Mouse (Mus musculus) frontal cortex, postnatal 10 days (tissue): Measurements from ENCODE around the gene Adss.

Experiments used
- DNase-seq, 2 experiments: peaks; one replicate each; pipeline ENCODE4 v3.0.0; 2022; ENCODE audit warnings: low spot score in 2 of 2, mixed read lengths in 1 of 2

Gene Adss

DNA sequence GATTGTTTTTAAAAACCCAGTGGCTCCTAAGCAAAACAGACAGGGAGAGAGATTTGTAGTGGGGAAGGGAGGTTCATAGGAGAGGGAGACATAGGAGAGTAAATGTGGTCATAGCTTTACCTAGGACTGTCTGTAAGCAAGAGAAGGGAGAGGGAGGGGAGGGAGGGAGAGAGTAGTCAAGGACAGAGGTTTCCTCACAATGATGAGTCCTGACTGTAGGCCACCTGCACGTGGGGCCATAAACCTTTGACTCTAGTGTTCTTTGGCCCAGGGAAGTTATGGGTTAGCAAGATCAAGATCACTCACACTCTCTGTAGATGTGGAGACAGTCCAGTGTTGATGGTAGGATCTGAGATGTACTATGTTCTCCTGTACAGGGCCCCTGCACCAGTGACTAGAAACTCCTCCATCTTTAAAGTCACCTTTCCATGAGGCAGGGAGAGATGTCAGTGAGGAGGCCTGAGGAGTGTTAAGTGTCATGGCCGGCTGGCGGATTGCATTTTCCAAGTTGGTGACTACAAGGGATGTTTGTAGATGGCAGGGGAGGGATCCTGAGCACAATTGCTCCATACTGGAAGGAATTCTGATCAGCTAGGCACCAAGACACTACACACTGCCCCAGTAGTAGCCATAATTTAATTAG is 68.3 kb downstream of the Adss start:
- no peak for DNase-seq

DNA sequence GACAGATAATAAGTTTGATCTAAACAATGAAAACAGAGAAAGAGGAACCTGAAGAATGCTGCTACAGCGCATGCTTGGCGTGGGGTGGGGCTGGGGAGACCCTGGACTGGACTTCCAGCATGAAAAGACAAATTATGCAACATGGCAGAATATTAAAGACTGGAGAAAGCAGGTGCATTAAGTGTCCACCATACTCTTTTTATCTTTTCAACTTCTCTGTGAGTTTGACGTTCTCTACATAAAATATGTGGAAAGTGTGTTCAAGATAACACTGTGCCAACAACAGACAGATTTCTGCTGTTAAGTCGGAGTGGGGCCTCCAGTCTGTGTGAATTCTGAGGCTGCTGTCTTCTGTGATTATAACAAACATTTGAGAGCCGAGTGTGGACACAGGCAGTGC is 69.4 kb downstream of the Adss start:
- DNase-seq: no peak

DNA sequence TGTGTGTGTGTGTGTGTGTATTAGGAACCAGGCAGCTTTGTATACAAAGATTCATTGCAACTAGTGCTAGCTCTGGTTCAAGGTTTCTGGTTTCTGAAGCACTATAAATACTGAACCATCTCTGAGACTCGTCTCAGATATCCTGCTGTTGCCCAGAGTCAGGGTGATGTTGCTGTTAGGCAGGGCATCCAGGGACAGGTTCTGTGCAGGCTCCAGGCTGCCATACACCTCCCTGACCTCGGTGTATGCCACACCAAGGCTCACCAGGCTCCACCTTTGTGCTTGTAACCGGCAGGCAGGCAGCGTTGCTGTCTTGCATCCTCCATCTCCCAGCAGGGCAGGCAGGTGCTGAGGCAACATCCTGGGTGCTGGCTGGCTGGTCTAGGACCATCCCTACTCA is 72.5 kb downstream of the Adss start:
- no peak for DNase-seq

DNA sequence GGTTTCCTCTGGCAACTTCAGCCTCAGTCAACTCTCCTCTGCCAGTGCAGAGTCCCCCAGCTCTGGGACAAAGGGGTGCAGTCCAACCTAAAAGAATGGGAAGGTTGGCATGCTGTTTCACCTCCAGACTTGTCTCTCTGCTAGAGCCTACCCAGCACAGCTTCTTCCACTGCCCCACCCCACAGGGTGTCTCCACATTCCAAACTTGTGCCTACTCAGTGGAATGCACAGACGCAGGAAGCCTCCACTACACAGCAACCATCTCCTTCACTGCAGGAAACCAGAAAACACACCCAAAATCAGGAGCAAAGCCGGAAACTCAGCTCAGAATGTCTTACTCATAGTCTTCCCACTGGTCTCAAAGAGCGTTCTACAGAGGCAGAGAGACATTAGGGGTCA is 77.3 kb downstream of the Adss start:
- no peak for DNase-seq

DNA sequence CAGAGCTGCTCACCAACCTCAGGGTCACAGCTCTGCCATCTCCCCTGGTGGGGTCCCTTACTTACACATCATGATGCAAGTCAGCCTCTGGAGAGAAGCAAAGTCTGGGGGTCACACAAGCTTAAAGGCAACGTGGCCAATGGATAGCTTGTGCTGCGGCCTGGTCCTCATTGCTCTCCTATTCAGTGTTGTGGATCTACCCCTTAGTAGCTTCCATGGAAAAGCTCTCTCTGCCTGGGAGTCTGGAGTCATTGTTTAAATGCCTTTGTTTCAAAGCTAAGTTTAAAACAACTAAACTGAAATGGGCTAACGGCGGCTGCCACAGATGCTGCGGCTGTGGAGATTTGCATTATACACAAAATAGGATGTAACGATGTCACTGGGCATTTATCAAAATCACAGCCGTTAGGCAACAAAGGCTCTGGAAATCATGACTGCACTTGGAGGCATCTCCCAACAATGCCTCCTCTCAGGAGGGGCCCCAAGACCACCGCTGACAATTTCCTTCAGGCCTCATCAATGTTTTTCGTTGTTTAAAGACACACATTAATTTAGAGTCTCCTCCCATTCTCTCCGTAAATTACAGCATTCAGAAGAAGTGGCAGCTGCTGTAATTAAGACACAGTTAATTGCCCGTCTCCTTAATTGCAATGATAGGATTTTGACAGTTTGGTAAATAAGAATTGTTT is 77.8 kb downstream of the Adss start:
- no peak for DNase-seq

DNA sequence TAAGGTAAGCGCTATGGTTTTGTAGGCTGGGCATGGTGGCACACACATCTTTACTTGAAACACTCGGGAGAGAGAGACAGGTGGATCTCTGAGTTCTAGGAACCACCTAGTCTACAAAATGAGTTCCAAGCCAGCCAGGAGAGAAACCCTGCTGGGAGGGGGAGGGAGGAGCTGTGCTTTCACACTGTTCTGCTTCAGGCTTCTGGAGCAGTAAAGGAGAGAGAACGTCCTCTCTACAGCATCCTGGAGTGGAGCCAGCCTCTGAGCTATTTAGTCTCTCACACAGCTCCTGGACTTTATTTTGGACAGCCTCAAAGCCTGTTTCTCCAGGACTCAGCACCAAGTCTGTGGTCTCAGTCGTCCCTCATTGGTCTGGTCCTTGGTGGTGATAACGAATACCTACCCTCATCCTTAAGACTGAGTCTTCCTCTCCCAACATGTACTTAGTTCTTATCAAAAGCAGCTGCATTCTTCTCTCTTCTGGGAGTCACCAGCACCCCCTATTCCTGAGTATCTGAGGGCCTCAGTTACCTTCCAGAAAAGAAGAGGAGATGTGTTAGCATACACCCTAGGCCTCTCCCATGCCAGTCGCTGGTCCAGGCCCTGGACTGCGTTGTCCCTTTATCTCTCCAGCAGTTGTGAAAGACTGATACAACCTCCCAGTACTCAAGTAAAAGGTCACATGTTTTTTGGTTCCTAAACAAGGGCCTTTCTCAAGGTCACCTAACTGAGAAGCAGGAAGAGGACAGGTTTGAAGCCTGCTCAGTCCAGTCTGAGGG is 79.1 kb downstream of the Adss start:
- DNase-seq: no peak

DNA sequence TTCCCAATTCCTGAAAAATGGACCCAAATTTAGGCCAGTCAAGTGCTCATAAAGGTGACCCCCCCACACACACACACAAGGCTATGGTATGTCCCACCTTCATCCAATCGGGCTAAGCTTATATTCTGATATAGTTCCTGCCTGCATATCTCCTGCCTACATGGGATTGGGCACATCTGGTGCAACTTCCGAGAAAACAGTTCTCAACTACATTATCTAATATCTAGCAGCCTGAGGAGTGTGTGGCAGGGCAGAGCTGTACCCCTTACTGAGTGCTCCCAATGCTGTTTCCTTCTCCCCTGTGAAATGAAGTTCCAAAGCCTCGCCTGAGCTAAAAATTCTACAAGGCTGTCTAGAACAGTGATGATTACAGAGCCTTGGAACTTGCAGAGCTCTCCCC is 79.9 kb downstream of the Adss start:
- DNase-seq: no peak

DNA sequence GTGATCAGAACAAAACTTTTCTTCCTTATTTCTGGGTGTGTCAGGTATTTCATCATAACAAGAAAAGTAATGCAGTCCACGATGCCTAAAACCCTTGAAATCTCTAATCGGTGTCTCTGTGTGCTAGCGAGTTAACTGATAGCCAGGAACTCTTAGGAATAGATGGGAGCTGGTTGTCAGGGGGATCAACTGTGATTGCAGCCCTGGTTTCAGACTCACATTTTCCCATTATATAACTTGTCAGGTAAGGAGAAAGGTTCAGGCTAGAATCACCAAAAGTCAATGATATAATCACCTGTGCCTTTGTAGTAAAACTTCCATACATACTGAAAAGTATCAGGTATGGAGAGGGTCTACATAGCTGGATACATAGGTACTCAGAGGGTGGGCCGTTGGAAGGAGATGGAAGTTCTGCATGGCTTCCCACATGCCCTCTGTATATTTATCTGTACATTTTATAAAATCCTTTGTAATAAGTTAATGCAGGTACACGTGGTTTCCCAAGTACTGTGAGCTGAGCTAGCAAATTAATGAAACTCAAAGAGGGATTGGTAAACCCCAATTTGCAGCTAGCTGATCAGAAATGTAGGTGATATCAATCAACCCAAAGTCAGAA is 81.8 kb downstream of the Adss start:
- DNase-seq: no peak

DNA sequence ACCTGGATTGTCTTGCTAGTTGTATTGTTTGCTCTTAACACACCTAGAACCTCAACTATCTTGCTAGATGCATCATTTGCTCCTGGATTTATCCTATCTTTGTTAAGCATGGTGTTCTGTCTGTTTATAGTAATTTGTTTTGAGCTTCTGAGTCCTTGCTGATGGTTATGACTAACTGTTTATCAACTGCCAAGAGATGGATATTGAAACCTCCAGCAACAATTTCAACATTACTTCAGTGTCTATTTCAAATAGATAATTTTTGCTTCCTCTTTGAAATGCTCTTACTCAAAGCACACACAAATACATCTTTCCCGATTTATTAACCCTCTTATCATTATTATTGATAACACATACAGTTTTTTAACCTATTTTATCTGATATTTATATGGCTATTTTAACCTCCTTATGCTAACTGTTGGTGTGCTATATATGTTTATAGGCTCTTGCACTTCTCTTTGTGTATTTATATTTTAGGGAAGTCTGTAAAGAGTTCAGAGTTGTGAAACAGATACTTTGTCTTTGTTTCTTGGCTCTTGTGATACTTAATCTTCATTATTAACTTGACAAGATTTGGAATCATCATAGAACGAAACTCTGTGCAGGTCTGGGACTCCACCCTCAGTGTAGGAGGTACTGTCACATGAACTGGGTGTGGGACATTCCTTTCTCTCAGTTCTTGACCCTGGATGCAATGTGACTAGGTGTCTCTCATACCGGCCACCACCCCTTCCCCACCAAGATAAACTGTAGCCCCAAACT is 82.5 kb downstream of the Adss start:
- DNase-seq: no peak
